8 mouse cellular contexts compared by ENCODE assay signal in the genomic region with DNA sequence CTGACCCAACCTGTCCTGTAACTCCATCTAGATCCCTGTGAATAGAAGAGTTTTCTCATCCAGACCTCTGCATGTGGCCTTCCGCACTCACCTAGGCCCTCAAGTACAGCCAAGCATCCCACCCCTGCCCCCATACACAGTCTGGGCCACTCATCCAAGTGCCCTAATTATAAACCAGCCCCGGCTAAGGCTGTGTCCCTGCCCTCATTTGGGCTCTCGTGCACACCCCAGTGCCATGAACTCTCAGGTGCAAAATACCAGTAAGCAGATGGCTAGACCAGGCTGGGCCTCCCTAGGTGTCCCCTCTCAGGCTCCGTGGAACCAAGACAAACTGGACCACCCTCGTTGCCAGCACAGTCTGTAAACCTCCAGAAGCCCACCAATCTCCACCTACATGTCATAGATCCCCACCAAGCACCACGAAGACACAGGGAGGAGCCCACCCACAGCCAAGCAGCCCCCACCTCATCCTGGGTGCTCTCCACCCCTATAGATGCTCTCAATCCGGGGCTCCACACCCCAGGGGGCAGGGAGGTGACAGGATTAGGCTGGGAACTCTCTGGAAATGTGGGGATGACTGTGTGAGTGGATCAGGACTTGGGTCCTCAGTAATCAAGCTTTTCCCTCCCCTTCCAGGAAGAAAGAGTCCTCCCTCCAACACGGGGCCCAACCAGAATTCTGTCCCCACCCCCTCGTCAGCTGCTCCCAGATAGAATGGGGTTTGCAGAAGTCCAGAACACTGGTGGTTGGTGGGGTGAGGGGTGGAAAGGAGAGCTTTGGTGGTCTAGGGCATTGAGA. TPM values are rescaled to one million over a fixed set of nuclear protein-coding genes. Genes with fewer than 3 reads are reported as not detected.
DNase-seq lines count a peak whose midpoint lies in the region; ATAC-seq and TF ChIP-seq lines count a peak whose summit lies in the region.

No protein-coding gene starts in this region.

- 8% methylated on average over 9 of the region's 9 CpGs for WGBS in heart, adult 2 months
- WGBS in kidney, postnatal 0 days = 22% methylated on average over 9 of the region's 9 CpGs
- WGBS in liver, embryonic 16.5 days (ENCODE audit: insufficient replicate concordance) = 38% methylated on average over 9 of the region's 9 CpGs

- peak overlapping the region; percentile 79 for H3K4me2 ChIP-seq in kidney, postnatal 0 days (ENCODE audit: low read length)
- peak overlapping the region; percentile 99 for H3K4me2 ChIP-seq in liver, embryonic 16.5 days (ENCODE audit: low read depth, low read length)

- TF ChIP-seq POLR2A in heart, adult 2 months (IDR thresholded peaks at IDR 0.05; ENCODE audit: insufficient read depth, low read depth, low read length) = peak; percentile 62

- no peaks in the 10 kb centered on the region for H3K27me3 ChIP-seq in heart, adult 2 months (ENCODE audit: control insufficient read depth, insufficient read depth, low read length)
- no peaks in the 10 kb centered on the region for H3K27me3 ChIP-seq in kidney, postnatal 0 days (ENCODE audit: insufficient read depth, low read length)
- H3K27me3 ChIP-seq in liver, embryonic 16.5 days (ENCODE audit: control insufficient read depth, insufficient read depth, low read depth, low read length) = peaks cover 35% of the 10 kb centered on the region

- DNase-seq in kidney, adult 9 months = peak; percentile 42
- DNase-seq in kidney, adult 18-20 months = no peak
- DNase-seq in cerebellum, adult 18-20 months = peak; percentile 67 to 80
- peak; percentile 38 to 79 for DNase-seq in heart, adult 2 months
- DNase-seq in kidney, postnatal 0 days (ENCODE audit: low spot score) = peak; percentile 86
- peak; percentile 61 for DNase-seq in retina, postnatal 1 day
- no peak for DNase-seq in spleen, postnatal 10 days (ENCODE audit: low spot score in 2 of 2)

- H3K9me3 ChIP-seq in kidney, postnatal 0 days (replicated peaks; ENCODE audit: low read length) = no peaks in the 10 kb centered on the region
- H3K9me3 ChIP-seq in liver, embryonic 16.5 days (replicated peaks; ENCODE audit: control insufficient read depth, low read length) = no peaks in the 10 kb centered on the region

- TF ChIP-seq CTCF in heart, adult 2 months (IDR thresholded peaks at IDR 0.05) = no peak
- no peak for TF ChIP-seq CTCF in kidney, postnatal 0 days (IDR thresholded peaks at IDR 0.05; ENCODE audit: low read depth)

- H3K9ac ChIP-seq in heart, adult 2 months (ENCODE audit: low read depth, low read length) = peak overlapping the region; percentile 89
- H3K9ac ChIP-seq in kidney, postnatal 0 days (ENCODE audit: low read depth, low read length) = peak overlapping the region; percentile 83
- no peak overlapping the region for H3K9ac ChIP-seq in liver, embryonic 16.5 days (ENCODE audit: low read depth, low read length)

- intact Hi-C loops in heart, adult 2 months (cut with DNase I) = no loop called here

- peak overlapping the region; percentile 100 for H3K27ac ChIP-seq in heart, adult 2 months
- peak overlapping the region; percentile 89; the same call in 1 of the 2 replicates for H3K27ac ChIP-seq in kidney, postnatal 0 days
- no peak overlapping the region for H3K27ac ChIP-seq in liver, embryonic 16.5 days (ENCODE audit: low read length)

- H3K36me3 ChIP-seq in heart, adult 2 months (ENCODE audit: control insufficient read depth, insufficient read depth, low read length) = peaks cover 12% of the 10 kb centered on the region
- H3K36me3 ChIP-seq in kidney, postnatal 0 days (ENCODE audit: insufficient read depth, low read length) = no peaks in the 10 kb centered on the region
- H3K36me3 ChIP-seq in liver, embryonic 16.5 days (ENCODE audit: control insufficient read depth, insufficient read depth) = no peaks in the 10 kb centered on the region

- H3K4me3 ChIP-seq in heart, adult 2 months = peak overlapping the region; percentile 100
- peak overlapping the region; percentile 81 for H3K4me3 ChIP-seq in kidney, postnatal 0 days (replicated peaks; ENCODE audit: low read depth, low read length)
- H3K4me3 ChIP-seq in liver, embryonic 16.5 days (ENCODE audit: low read depth, low read length) = peak overlapping the region; percentile 81

- peaks cover 40% of the 10 kb centered on the region for H3K4me1 ChIP-seq in heart, adult 2 months (ENCODE audit: control insufficient read depth, insufficient read depth, low read length)
- H3K4me1 ChIP-seq in kidney, postnatal 0 days (replicated peaks; ENCODE audit: insufficient read depth, low read length) = peaks cover 40% of the 10 kb centered on the region; the same call in 1 of the 2 replicates
- peaks cover 38% of the 10 kb centered on the region for H3K4me1 ChIP-seq in liver, embryonic 16.5 days (ENCODE audit: control insufficient read depth, low read depth, low read length)

- peak; percentile 11; the same call in 1 of the 2 replicates for ATAC-seq in kidney, postnatal 0 days (replicated peaks; ENCODE audit: low FRiP score, low read depth)
- no peak for ATAC-seq in liver, embryonic 16.5 days (ENCODE audit: low read depth)

- H3K79me2 ChIP-seq in heart, adult 2 months (replicated peaks; ENCODE audit: control insufficient read depth, insufficient read depth, low read length) = peaks cover 14% of the 10 kb centered on the region

- TF ChIP-seq EP300 in heart, adult 2 months (IDR thresholded peaks at IDR 0.05; ENCODE audit: insufficient read depth, low read depth, low read length) = 0 out of 2 replicates have a peak, but pooled peaks have one; percentile 54

RNA-seq across cellular contexts. Expression of a gene that starts 1.6 kb away (rescaled TPM):
- total RNA-seq in heart, adult 2 months (2021) = 100 to 1,000 TPM; 253 to 267 TPM
- 149 and 161 TPM in 2 replicates for polyA plus RNA-seq in heart, adult 2 months (2012; rRNA removed)
- 22.4 and 27.3 TPM in 2 replicates for polyA plus RNA-seq in kidney, postnatal 0 days (2015; fragmentation: Nextera tagmentation; extraction: Ambion mirVana)
- 4.6 and 5.8 TPM in 2 replicates for polyA plus RNA-seq in liver, embryonic 16.5 days (2015; fragmentation: Nextera tagmentation; extraction: Ambion mirVana)

RNA-seq across cellular contexts. Expression of a gene that starts 7.6 kb away (rescaled TPM):
- total RNA-seq in heart, adult 2 months (2021) = 10 to 100 TPM; 46.3 to 49.5 TPM
- polyA plus RNA-seq in heart, adult 2 months (2012; rRNA removed) = 41.0 and 65.9 TPM in 2 replicates
- 115 and 121 TPM in 2 replicates for polyA plus RNA-seq in kidney, postnatal 0 days (2015; fragmentation: Nextera tagmentation; extraction: Ambion mirVana)
- 29.3 and 32.4 TPM in 2 replicates for polyA plus RNA-seq in liver, embryonic 16.5 days (2015; fragmentation: Nextera tagmentation; extraction: Ambion mirVana)

RNA-seq across cellular contexts. Expression of a gene that starts 32.1 kb away (rescaled TPM):
- under 1 TPM; 0.57 to 0.66 TPM for total RNA-seq in heart, adult 2 months (2021)
- polyA plus RNA-seq in heart, adult 2 months (2012; rRNA removed) = 0.45 and 0.91 TPM in 2 replicates
- 7.9 and 8.1 TPM in 2 replicates for polyA plus RNA-seq in kidney, postnatal 0 days (2015; fragmentation: Nextera tagmentation; extraction: Ambion mirVana)
- polyA plus RNA-seq in liver, embryonic 16.5 days (2015; fragmentation: Nextera tagmentation; extraction: Ambion mirVana) = 0.57 and 0.71 TPM in 2 replicates

RNA-seq across cellular contexts. Expression of a gene that starts 52.0 kb away (rescaled TPM):
- 100 to 1,000 TPM; 100 to 118 TPM for total RNA-seq in heart, adult 2 months (2021)
- polyA plus RNA-seq in heart, adult 2 months (2012; rRNA removed) = 37.9 and 61.4 TPM in 2 replicates
- polyA plus RNA-seq in kidney, postnatal 0 days (2015; fragmentation: Nextera tagmentation; extraction: Ambion mirVana) = 136 and 156 TPM in 2 replicates
- 78.1 and 78.4 TPM in 2 replicates for polyA plus RNA-seq in liver, embryonic 16.5 days (2015; fragmentation: Nextera tagmentation; extraction: Ambion mirVana)

Comparison
In these comparisons a context has a peak if more than half of its experiments do, and no peak if none do; other contexts are left out.
1. DNase-seq: peak in kidney, adult 9 months (single experiment), cerebellum, adult 18-20 months (2 of 2), heart, adult 2 months (2 of 2), kidney, postnatal 0 days (single experiment) and retina, postnatal 1 day (single experiment); none in kidney, adult 18-20 months (single experiment) and spleen, postnatal 10 days (0 of 2).
2. Peak in every context shown above with its lines, with median percentiles within 50 percentile points of each other: H3K4me3 ChIP-seq.